Mouse (Mus musculus) adrenal gland, postnatal 4 days (tissue): Measurements from ENCODE around the gene Cldn13. TPM values are rescaled to one million over a fixed set of nuclear protein-coding genes. Genes with fewer than 3 reads are reported as not detected.
"Not testable (repeated sequence)": the region's sequence is repeated elsewhere in the genome, so short reads cannot be mapped to it uniquely, and the experiment has no call there.

Source experiments
- DNase-seq, 2 experiments: peaks; one replicate each; pipeline ENCODE4 v3.0.0; 2021 to 2022; ENCODE audit warnings: low spot score in 2 of 2, mixed read lengths in 2 of 2
- total RNA-seq, 2 experiments: library from RNA; stranded (reverse); gene quantifications; 2 replicates each; pipeline ENCODE4 v1.2.3; 2021

Gene Cldn13
- total RNA-seq, 2 experiments from 2014 or later = 2.8 to 6.6 TPM

- no peak for DNase-seq
Measured at GRCm38 (mm10) chr5:134934666-134935065, 19.3 kb upstream of the Cldn13 start.

DNA sequence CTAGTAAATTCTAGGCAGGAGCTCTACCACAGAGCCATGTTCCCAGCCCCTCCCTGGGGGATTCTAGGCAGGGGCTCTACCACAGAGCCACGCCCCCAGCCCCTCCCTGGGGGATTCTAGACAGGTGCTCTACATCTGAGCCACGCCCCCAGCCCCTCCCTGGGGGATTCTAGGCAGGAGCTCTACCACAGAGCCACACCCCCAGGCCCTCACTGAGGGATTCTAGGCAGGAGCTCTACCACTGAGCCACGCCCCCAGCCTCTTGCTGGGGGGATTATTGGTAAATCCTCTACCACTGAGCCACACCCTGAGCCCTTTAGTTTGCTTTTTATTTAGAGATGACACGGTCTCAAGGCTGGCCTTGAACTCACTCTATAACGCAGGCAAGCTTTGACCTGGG, 18.4 kb upstream of the Cldn13 start:
- DNase-seq = not testable (repeated sequence)

- no peak for DNase-seq
Measured at GRCm38 (mm10) chr5:134933281-134933680, 18.0 kb upstream of the Cldn13 start.

DNA sequence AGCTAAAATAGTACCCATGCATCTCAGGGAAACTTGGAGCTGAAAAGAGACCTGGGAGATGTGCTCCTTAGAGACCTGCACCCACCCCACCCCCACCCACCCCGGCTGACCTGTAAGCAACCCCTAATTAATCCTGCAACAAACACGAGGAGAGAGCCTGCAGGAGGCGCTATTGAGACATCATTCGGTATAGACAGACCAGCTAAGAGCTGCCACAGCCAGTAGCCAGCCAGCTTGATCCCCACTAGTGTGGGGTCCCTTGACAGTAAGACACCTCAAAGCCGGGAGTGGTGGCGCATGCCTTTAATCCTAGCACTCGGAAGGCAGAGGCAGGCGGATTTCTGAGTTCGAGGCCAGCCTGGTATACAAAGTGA, 17.6 kb upstream of the Cldn13 start:
- peak in 1 of 2 experiments; percentile 40 for DNase-seq

- DNase-seq = peak; percentile 57 to 75
Measured at GRCm38 (mm10) chr5:134932179-134932902, 17.0 kb upstream of the Cldn13 start, which contains the start of gene Mettl27. Gene Mettl27, plus strand, starts transcription at chr5:134932368.

DNA sequence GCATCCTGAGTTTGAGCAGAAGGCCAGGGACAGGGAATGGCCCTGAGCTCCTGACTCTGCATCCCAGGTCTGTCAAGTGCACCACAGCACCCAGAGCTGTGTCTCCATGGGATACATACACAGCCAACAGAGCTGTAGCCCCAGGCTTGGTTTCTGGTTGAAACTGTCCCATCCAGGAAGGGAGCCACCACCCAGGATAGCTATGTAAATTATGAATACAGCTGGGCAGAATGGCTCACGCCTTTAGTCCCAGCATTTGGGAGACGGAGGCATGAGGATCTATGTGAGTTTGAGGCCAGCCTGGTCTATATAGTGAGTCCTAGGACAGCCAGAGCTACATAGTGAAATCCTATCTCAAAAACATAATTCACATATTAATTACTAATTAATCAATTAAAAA, 14.7 kb upstream of the Cldn13 start:
- DNase-seq = no peak

DNA sequence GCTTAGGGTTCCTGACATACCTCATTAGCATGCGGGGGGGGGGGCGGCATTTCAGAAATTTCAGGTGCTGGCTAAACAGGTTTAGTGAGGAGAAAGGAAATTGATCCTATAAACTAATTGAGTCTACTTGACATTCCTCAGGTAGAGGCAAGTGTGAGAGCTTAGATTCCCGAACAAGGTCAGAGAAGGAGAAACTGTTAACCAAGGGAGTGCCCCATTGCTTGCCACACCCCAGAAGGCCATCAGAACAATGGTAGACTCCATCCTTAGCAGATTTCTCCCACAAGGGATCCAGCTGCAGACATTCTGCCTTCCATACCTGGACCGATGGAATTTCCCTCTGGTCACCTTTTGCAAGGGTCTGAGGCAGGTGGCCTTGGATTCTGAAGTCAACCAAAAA, 11.4 kb upstream of the Cldn13 start:
- no peak for DNase-seq

DNA sequence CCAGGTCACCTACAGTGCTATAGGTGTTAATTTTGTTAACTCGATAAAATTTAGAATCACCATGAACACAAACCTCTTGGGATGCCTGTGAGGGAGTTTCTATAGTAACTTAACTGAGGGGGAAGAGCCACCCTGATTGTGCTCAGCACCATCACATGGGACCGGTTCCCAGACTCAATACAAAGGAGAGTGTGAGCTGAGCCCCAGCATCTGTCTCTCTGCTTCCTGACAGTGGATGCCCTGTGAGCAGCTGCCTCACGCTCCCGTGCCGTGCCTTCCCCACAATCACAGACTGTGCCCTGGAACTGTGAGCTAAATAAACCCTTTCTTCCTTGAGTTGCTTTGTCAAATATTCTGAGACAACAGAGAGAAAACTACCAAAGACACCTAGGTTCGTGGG, 7.8 kb upstream of the Cldn13 start:
- no peak for DNase-seq

DNA sequence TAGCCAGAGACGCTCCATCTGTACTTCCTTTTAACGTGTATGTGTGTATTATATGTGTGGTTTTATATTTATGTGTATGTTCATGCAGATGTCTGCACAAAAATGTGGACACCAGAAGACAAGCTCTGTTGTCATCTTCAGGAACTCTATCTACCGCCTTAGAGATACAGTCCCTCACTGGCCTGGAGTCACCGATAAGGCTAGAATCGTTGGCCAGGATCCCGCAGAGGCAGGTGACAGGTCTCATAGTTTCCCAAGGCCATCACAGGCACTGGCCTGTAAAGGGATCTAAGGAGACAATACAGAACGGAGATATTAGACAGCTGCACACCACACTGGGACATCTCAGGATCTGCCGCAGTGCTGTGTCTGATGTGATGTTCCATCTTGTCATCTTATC, 5.8 kb upstream of the Cldn13 start:
- DNase-seq = no peak

- no peak for DNase-seq
Measured at GRCm38 (mm10) chr5:134920106-134920687, 4.9 kb upstream of the Cldn13 start.

DNA sequence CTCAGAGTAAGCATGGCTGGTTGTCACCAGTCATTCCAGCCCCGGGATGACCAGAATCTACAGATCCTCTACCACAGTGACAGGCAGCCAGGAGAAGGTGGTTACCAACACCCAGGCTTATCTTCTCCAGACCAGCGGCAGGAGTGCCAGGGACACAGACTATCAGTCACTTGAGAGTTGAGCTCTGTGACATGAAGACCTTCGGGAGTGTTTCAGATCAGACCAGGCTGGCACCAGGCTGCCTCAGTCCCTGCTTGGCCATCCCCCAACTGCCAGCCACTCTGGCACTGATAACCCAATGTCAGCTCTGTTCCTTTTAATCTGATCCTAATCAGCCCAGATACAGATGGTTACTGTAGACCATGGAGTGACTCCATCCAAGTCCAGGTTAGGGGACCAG, 3.8 kb upstream of the Cldn13 start:
- no peak for DNase-seq

- DNase-seq = peak; percentile 19 to 47
Measured at GRCm38 (mm10) chr5:134918071-134918832, 2.9 kb upstream of the Cldn13 start.

GRCm38 (mm10) chr5:134914510-134914909, 816 bp downstream of the Cldn13 start:
- DNase-seq = no peak

DNA sequence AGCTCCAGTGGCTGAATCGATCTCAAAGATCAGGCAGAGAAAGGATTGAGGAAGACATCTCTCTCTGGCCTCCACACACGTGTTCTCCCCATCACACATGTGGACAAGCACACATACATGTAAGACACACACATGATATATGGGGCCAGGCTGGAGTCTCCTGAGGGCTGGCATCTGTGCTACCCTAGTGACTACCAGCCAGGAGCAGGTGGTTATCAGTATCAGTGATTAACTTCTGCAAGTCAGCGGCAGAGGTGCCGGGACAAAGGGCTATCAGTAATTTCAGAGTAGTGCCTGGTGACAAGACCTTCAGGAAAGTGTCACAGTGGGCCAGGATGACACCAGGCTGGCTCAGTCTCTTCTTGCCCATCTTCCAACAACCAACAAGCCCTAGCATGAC, 1.6 kb downstream of the Cldn13 start:
- DNase-seq = no peak

DNA sequence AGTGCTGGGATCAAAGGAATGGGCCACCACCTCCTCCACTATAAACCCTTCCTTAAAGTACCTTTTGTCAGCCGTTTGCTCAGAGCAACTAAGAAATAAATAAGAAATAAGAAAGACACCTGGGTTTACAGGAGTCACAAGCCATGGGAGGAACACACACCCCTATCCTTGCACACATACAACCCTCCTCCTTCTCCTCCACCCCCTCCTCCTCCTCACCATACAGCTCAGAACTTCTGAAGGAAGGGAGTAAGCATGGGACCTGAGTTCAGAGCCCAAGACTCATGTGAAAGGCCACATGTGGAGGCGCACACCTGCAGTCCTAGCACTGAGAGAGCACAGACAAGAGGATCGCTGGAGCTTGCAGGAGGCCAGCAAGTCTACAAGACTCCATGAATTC, 2.0 kb downstream of the Cldn13 start:
- no peak for DNase-seq

GRCm38 (mm10) chr5:134911901-134912300, 3.4 kb downstream of the Cldn13 start:
- no peak for DNase-seq

- peak; percentile 89 to 90 for DNase-seq
Measured at GRCm38 (mm10) chr5:134907135-134907534, 8.2 kb downstream of the Cldn13 start.

- DNase-seq = no peak
Measured at GRCm38 (mm10) chr5:134906633-134907032, 8.7 kb downstream of the Cldn13 start, which contains the start of gene Tmem270. Gene Tmem270, minus strand, starts transcription at chr5:134906733.

- DNase-seq = no peak
Measured at GRCm38 (mm10) chr5:134901644-134902027, 13.7 kb downstream of the Cldn13 start.

DNA sequence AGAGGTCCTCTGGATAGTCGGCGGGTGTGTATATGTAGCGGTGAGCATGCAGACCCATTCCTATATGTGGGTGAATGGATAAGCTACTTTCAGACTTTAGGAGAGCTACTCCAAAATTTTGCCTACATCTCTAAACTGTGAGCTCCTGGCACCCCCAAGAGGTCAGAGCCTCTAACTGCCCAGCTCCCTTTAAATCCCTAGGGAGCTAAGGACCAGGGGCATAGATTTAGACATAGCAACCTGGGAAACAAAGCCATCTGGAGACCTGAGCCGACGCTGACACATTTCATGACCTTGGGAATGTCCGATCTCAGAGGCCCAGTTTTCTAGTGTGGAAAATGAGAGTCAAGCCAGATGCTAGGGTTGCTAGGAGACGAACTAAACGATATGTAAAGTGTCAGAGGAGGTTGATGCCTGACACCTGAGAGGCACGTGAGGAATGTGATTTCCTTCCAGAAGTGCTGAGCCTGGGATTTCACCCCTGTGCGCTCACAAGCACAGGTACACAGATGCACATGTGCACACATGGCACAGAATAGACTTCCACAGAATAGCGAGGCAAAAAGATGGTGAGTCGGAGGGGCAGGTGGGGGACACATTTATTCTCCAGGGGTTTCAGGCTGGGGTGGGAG, 14.2 kb downstream of the Cldn13 start:
- DNase-seq = no peak

DNA sequence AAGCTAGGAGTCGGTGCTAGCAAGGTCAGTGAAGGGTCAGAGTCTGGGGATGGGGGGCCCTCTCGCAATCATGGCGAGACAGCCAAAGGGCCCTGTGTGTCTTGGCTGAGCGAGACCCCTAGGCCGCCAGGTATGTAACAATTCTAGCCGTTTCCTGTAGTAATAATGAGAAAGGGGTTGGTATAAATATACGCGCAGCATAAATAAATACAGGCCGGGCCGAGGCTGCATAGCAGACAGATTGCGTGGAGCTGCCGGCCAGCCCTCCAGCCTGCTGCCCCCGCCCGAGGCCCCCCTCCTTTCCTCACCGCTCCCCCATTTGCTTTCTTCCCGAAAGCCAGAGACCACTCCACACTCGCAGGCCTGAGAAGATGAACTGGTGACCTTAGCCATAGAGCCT, 17.7 kb downstream of the Cldn13 start:
- no peak for DNase-seq

- no peak for DNase-seq
Measured at GRCm38 (mm10) chr5:134896965-134897364, 18.4 kb downstream of the Cldn13 start.
